In the genomic region with DNA sequence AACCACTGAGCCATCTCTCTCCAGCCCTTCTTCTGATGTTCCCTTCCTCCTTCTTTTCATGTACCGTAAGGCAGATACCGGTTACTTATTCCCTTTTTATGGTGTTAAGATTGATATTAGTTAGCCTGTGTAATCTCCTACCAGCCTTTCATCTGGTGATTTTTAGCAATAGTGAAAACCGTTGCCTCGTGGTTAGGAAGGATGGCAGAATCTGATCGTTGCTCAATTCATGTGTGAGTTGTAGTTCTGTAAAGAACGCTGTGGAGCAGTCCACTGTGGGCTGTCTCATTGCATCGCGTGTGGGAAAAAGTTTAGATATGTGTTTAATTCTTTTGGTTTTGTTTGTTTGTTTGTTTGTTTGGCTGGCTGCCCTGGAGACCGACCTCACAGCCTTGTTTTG, we compare ENCODE assay signal across 19 mouse cellular contexts.
"Had no signal": no experiment of that assay in that cellular context is flagged by ENCODE, and none has a peak within 500 bp of the region (broad histone marks: within the 10 kb centered on the region; RNA-seq: fewer than 3 reads in every experiment).

No protein-coding gene starts in this region.

- H3K4me3 ChIP-seq: limb, embryonic 12.5 days; limb, embryonic 15.5 days; megakaryocyte, embryonic 14.5 days; midbrain, embryonic 10.5 days; midbrain, embryonic 13.5 days had no signal

- ATAC-seq: liver, postnatal 0 days; lung, postnatal 0 days; midbrain, embryonic 13.5 days had no signal

- DNase-seq: kidney, adult 9 months; kidney, postnatal 14 days; kidney, postnatal 4 days; left cerebral cortex, postnatal 4 days; liver, postnatal 0 days; lung, embryonic 14.5 days; right cerebral cortex, postnatal 4 days; thymus, adult 2 months; thymus, postnatal 14 days; thymus, postnatal 4 days had no signal

- H3K4me1 ChIP-seq: limb, embryonic 12.5 days; limb, embryonic 15.5 days; midbrain, embryonic 10.5 days; midbrain, embryonic 13.5 days had no signal

- H3K27me3 ChIP-seq: limb, embryonic 12.5 days; limb, embryonic 15.5 days; megakaryocyte, embryonic 14.5 days; midbrain, embryonic 13.5 days had no signal

- H3K4me2 ChIP-seq: limb, embryonic 12.5 days; limb, embryonic 15.5 days; liver, embryonic 11.5 days; lung, embryonic 14.5 days; midbrain, embryonic 13.5 days had no signal

- H3K9ac ChIP-seq: limb, embryonic 12.5 days; limb, embryonic 15.5 days; liver, embryonic 14.5 days; liver, postnatal 0 days; lung, embryonic 14.5 days; midbrain, embryonic 13.5 days had no signal

- H3K27ac ChIP-seq: limb, embryonic 12.5 days; limb, embryonic 15.5 days; liver, embryonic 14.5 days; midbrain, embryonic 10.5 days; midbrain, embryonic 13.5 days; stomach, postnatal 0 days had no signal

- H3K9me3 ChIP-seq: limb, embryonic 12.5 days; limb, embryonic 15.5 days; megakaryocyte, embryonic 14.5 days; midbrain, embryonic 10.5 days; midbrain, embryonic 13.5 days had no signal
